Mouse (Mus musculus) urinary bladder, postnatal 4 days (tissue): ENCODE results near the gene Duox1.
"Not testable (repeated sequence)": the region's sequence is repeated elsewhere in the genome, so short reads cannot be mapped to it uniquely, and the experiment has no call there.

Experiments
- DNase-seq, 2 experiments: peaks; one replicate each; pipeline ENCODE4 v3.0.0; 2021 to 2022; ENCODE audit warnings: low spot score in 2 of 2

Duox1 gene

GRCm38 (mm10) chr2:122374666-122375331, 59.3 kb downstream of the Duox1 start:
- DNase-seq = no peak

GRCm38 (mm10) chr2:122375391-122375991, 60.0 kb downstream of the Duox1 start:
- peak; percentile 91 to 92 for DNase-seq

GRCm38 (mm10) chr2:122376041-122376561, 60.6 kb downstream of the Duox1 start:
- DNase-seq = no peak

GRCm38 (mm10) chr2:122377215-122377674, 61.8 kb downstream of the Duox1 start:
- DNase-seq = peak; percentile 94 to 98

- no peak for DNase-seq
Measured at GRCm38 (mm10) chr2:122377751-122378246, 62.3 kb downstream of the Duox1 start.

- DNase-seq = no peak
Measured at GRCm38 (mm10) chr2:122378421-122379291, 63.2 kb downstream of the Duox1 start.

GRCm38 (mm10) chr2:122379292-122379650, 63.8 kb downstream of the Duox1 start:
- no peak for DNase-seq

- no peak for DNase-seq
Measured at GRCm38 (mm10) chr2:122380768-122381311, 65.4 kb downstream of the Duox1 start.

- no peak for DNase-seq
Measured at GRCm38 (mm10) chr2:122381329-122382103, 66.0 kb downstream of the Duox1 start.

- DNase-seq = no peak
Measured at GRCm38 (mm10) chr2:122382121-122382520, 66.6 kb downstream of the Duox1 start.

- DNase-seq = no peak
Measured at GRCm38 (mm10) chr2:122385095-122385494, 69.6 kb downstream of the Duox1 start.

GRCm38 (mm10) chr2:122387135-122387534, 71.7 kb downstream of the Duox1 start:
- DNase-seq = not testable (repeated sequence)

- no peak for DNase-seq
Measured at GRCm38 (mm10) chr2:122396150-122396549, 80.7 kb downstream of the Duox1 start.
